Mouse (Mus musculus) embryo, embryonic 9.5 days (tissue): ENCODE measurements around the gene Psmd9.
"Not testable (repeated sequence)": the region's sequence is repeated elsewhere in the genome, so short reads cannot be mapped to it uniquely, and the experiment has no call there.

Source experiments
- DNase-seq: peaks from one replicate; pipeline ENCODE4 v3.0.0-alpha.2; 2017; ENCODE audit errors: extremely low spot score

Gene Psmd9

GRCm38 (mm10) chr5:123190912-123191311 lies 21.7 kb downstream of the Psmd9 start:
- DNase-seq = no peak

GRCm38 (mm10) chr5:123191427-123191826 lies 22.2 kb downstream of the Psmd9 start:
- no peak for DNase-seq

- DNase-seq = no peak
Measured at GRCm38 (mm10) chr5:123192606-123193150, 23.5 kb downstream of the Psmd9 start.

- DNase-seq = no peak
Measured at GRCm38 (mm10) chr5:123193436-123193835, 24.2 kb downstream of the Psmd9 start.

- no peak for DNase-seq
Measured at GRCm38 (mm10) chr5:123194856-123195255, 25.6 kb downstream of the Psmd9 start.

- DNase-seq = no peak
Measured at GRCm38 (mm10) chr5:123195500-123196000, 26.3 kb downstream of the Psmd9 start.

- DNase-seq = no peak
Measured at GRCm38 (mm10) chr5:123196746-123197145, 27.5 kb downstream of the Psmd9 start.

- no peak for DNase-seq
Measured at GRCm38 (mm10) chr5:123198523-123198922, 29.3 kb downstream of the Psmd9 start.

- not testable (repeated sequence) for DNase-seq
Measured at GRCm38 (mm10) chr5:123200816-123201522, 31.8 kb downstream of the Psmd9 start.

- DNase-seq = no peak
Measured at GRCm38 (mm10) chr5:123201523-123201892, 32.3 kb downstream of the Psmd9 start.

GRCm38 (mm10) chr5:123201987-123202386 lies 32.8 kb downstream of the Psmd9 start:
- DNase-seq = no peak

- DNase-seq = not testable (repeated sequence)
Measured at GRCm38 (mm10) chr5:123202771-123203170, 33.6 kb downstream of the Psmd9 start.

- not testable (repeated sequence) for DNase-seq
Measured at GRCm38 (mm10) chr5:123203591-123203990, 34.4 kb downstream of the Psmd9 start.

- DNase-seq = not testable (repeated sequence)
Measured at GRCm38 (mm10) chr5:123222346-123223050, 53.3 kb downstream of the Psmd9 start.

- no peak for DNase-seq
Measured at GRCm38 (mm10) chr5:123223051-123223410, 53.8 kb downstream of the Psmd9 start.

GRCm38 (mm10) chr5:123223861-123224260 lies 54.6 kb downstream of the Psmd9 start:
- not testable (repeated sequence) for DNase-seq

- DNase-seq = no peak
Measured at GRCm38 (mm10) chr5:123226851-123227250, 57.6 kb downstream of the Psmd9 start.

- DNase-seq = peak; percentile 93
Measured at GRCm38 (mm10) chr5:123227762-123228523, 58.7 kb downstream of the Psmd9 start.

GRCm38 (mm10) chr5:123228524-123228922 lies 59.3 kb downstream of the Psmd9 start:
- peak; percentile 22 for DNase-seq

GRCm38 (mm10) chr5:123229296-123229695 lies 60.1 kb downstream of the Psmd9 start:
- no peak for DNase-seq

GRCm38 (mm10) chr5:123232180-123232579 lies 63.0 kb downstream of the Psmd9 start:
- DNase-seq = no peak

- DNase-seq = no peak
Measured at GRCm38 (mm10) chr5:123235731-123236130, 66.5 kb downstream of the Psmd9 start.
